Mouse (Mus musculus) kidney, postnatal 10 days (tissue): ENCODE measurements around the gene Esr1.
A peak's percentile ranks its signal among the peaks of the same experiment; 100 is the strongest.
"Not testable (repeated sequence)": the region's sequence is repeated elsewhere in the genome, so short reads cannot be mapped to it uniquely, and the experiment has no call there.

ENCODE experiments used
- DNase-seq: peaks from one replicate; pipeline ENCODE4 v3.0.0; 2021; ENCODE audit warnings: mixed read lengths

The Esr1 gene

GRCm38 (mm10) chr10:4611386-4612155, at the start of gene Esr1:
Gene Esr1, plus strand, starts transcription at chr10:4611593.
- peak; percentile 26 for DNase-seq

GRCm38 (mm10) chr10:4565148-4565547, 46.2 kb upstream of the Esr1 start:
- DNase-seq, result no peak

GRCm38 (mm10) chr10:4570778-4571177, 40.6 kb upstream of the Esr1 start:
- DNase-seq, result no peak

GRCm38 (mm10) chr10:4571304-4571703, 40.1 kb upstream of the Esr1 start:
- no peak for DNase-seq

GRCm38 (mm10) chr10:4581905-4582304, 29.5 kb upstream of the Esr1 start:
- DNase-seq, result no peak

- no peak for DNase-seq
These were observed 24.7 kb upstream of the Esr1 start for GRCm38 (mm10) chr10:4586691-4587090.

GRCm38 (mm10) chr10:4589576-4589975, 21.8 kb upstream of the Esr1 start:
- DNase-seq, result no peak

GRCm38 (mm10) chr10:4590956-4591355, 20.4 kb upstream of the Esr1 start:
- DNase-seq, result no peak

GRCm38 (mm10) chr10:4593828-4594227, 17.6 kb upstream of the Esr1 start:
- no peak for DNase-seq

GRCm38 (mm10) chr10:4597211-4597610, 14.2 kb upstream of the Esr1 start:
- no peak for DNase-seq

- DNase-seq, result peak; percentile 77
These were observed 13.1 kb upstream of the Esr1 start for GRCm38 (mm10) chr10:4598244-4598842.

- DNase-seq, result no peak
These were observed 12.5 kb upstream of the Esr1 start for GRCm38 (mm10) chr10:4598916-4599315.

- DNase-seq, result no peak
These were observed 11.8 kb upstream of the Esr1 start for GRCm38 (mm10) chr10:4599591-4599990.

GRCm38 (mm10) chr10:4600796-4601474, 10.5 kb upstream of the Esr1 start:
- no peak for DNase-seq

GRCm38 (mm10) chr10:4601612-4602011, 9.8 kb upstream of the Esr1 start:
- not testable (repeated sequence) for DNase-seq

GRCm38 (mm10) chr10:4602466-4602865, 8.9 kb upstream of the Esr1 start:
- DNase-seq, result no peak

- DNase-seq, result no peak
These were observed 6.7 kb upstream of the Esr1 start for GRCm38 (mm10) chr10:4604527-4605209.

GRCm38 (mm10) chr10:4610234-4610633, 1.2 kb upstream of the Esr1 start:
- DNase-seq, result no peak

- peak; percentile 42 for DNase-seq
These were observed 1.1 kb downstream of the Esr1 start for GRCm38 (mm10) chr10:4612313-4613036.

GRCm38 (mm10) chr10:4618026-4618425, 6.6 kb downstream of the Esr1 start:
- DNase-seq, result no peak

- DNase-seq, result peak; percentile 41
These were observed 7.3 kb downstream of the Esr1 start for GRCm38 (mm10) chr10:4618686-4619085.

GRCm38 (mm10) chr10:4619426-4619825, 8.0 kb downstream of the Esr1 start:
- not testable (repeated sequence) for DNase-seq
